Mouse (Mus musculus) ES-E14 (cell line): ENCODE measurements at regions not wholly inside any gene's neighbourhood (a gene's known extent, or its start where the extent isn't known, plus 50 kb on each side); places are given as distances from the start of the nearest gene placed in this dataset.

Experiments used
- DNase-seq: peaks from one replicate; pipeline ENCODE4 v3.0.0-alpha.2; 2013; ENCODE audit warnings: low read depth, low spot score
- H3K27ac ChIP-seq: 2 replicates; pipeline ENCODE4 v1.5.1; 2012; ENCODE audit warnings: low read depth, mild to moderate bottlenecking, low read length, moderate library complexity, mixed read lengths; ENCODE audit not compliant: poor library complexity, insufficient read depth, severe bottlenecking
- H3K36me3 ChIP-seq: 2 replicates; pipeline ENCODE4 v1.6.1; 2012; ENCODE audit warnings: mild to moderate bottlenecking, low read length, moderate library complexity, mixed read lengths; ENCODE audit not compliant: control insufficient read depth, poor library complexity, insufficient read depth, severe bottlenecking
- H3K4me1 ChIP-seq, 2 experiments: fragments of 150-350 bp in 1 of 2; sonication (generic) in 1 of 2; 2 replicates each; pipeline ENCODE4 v1.6.1; 2012; ENCODE audit warnings: low read length in 2 of 2, mild to moderate bottlenecking in 1 of 2, mixed read lengths in 1 of 2; ENCODE audit not compliant: control insufficient read depth in 2 of 2, insufficient read depth in 2 of 2, poor library complexity in 1 of 2
- H3K4me3 ChIP-seq, 2 experiments: fragments of 150-350 bp in 1 of 2; sonication (generic) in 1 of 2; 2 replicates each; pipeline ENCODE4 v1.5.1; 2012; ENCODE audit warnings: low read length in 2 of 2, low read depth in 1 of 2, mild to moderate bottlenecking in 1 of 2, mixed read lengths in 1 of 2; ENCODE audit not compliant: insufficient read depth in 1 of 2, poor library complexity in 1 of 2, severe bottlenecking in 1 of 2
- H3K9ac ChIP-seq: 2 replicates; pipeline ENCODE4 v1.6.1; 2012; ENCODE audit warnings: low read depth, mild to moderate bottlenecking, low read length, mixed read lengths; ENCODE audit not compliant: poor library complexity, insufficient read depth, severe bottlenecking
- H3K9me3 ChIP-seq: fragments of 150-350 bp; sonication (generic); 2 replicates; pipeline ENCODE4 v1.6.1; 2012; ENCODE audit warnings: low read depth, mild to moderate bottlenecking, low read length; ENCODE audit not compliant: control insufficient read depth, insufficient read depth
- CHD2 ChIP-seq: IDR thresholded peaks from 2 replicates; pipeline ENCODE4 v1.6.1; 2014; ENCODE audit warnings: mild to moderate bottlenecking, low read depth, low read length, inconsistent platforms
- HCFC1 ChIP-seq: IDR thresholded peaks from 2 replicates; pipeline ENCODE4 v1.6.1; 2012; ENCODE audit warnings: low read length, inconsistent platforms, borderline replicate concordance; ENCODE audit not compliant: insufficient read depth
- MAFK ChIP-seq: IDR thresholded peaks from 2 replicates; pipeline ENCODE4 v1.6.1; 2014; ENCODE audit warnings: mild to moderate bottlenecking, low read depth, low read length, inconsistent platforms; ENCODE audit not compliant: insufficient read depth
- ZC3H11A ChIP-seq: IDR thresholded peaks from 2 replicates; pipeline ENCODE4 v1.6.1; 2012; ENCODE audit warnings: low read depth, mild to moderate bottlenecking, inconsistent platforms, low read length, borderline replicate concordance
- ZNF384 ChIP-seq: IDR thresholded peaks from 2 replicates; pipeline ENCODE4 v1.6.1; 2012; ENCODE audit warnings: low read depth, low read length, inconsistent platforms
- in situ Hi-C, 2 experiments: fragments of 600-800 bp; cut with MboI; formaldehyde crosslinking; loops; one replicate each; pipeline ENCODE4 v1.15.1; 2025; ENCODE audit warnings: low sequenced_read_pairs in 2 of 2, inconsistent platforms in 1 of 2; ENCODE audit not compliant: unreplicated experiment in 2 of 2

GRCm38 (mm10) chr17:68975606-68976005, 99.9 kb upstream of the Epb41l3 start:
- no peaks in the 10 kb centered on the region for H3K9me3 ChIP-seq
- no peak overlapping the region for H3K27ac ChIP-seq
- no peaks in the 10 kb centered on the region for H3K36me3 ChIP-seq
- in situ Hi-C loops = no loop called here
- no peak overlapping the region for H3K4me3 ChIP-seq
- TF ChIP-seq ZNF384 (no peak), HCFC1 (no peak), CHD2 (no peak), ZC3H11A (no peak), MAFK (no peak)
- no peaks in the 10 kb centered on the region for H3K4me1 ChIP-seq
- H3K9ac ChIP-seq = no peak overlapping the region
- DNase-seq = no peak

GRCm38 (mm10) chr17:68978151-68978550, 97.3 kb upstream of the Epb41l3 start:
- in situ Hi-C loops = no loop called here
- Histone ChIP-seq H3K9me3 (no peaks in the 10 kb centered on the region), H3K36me3 (no peaks in the 10 kb centered on the region), H3K4me1 (no peaks in the 10 kb centered on the region), H3K27ac (no peak overlapping the region), H3K4me3 (no peak overlapping the region), H3K9ac (no peak overlapping the region)
- DNase-seq = no peak
- TF ChIP-seq ZC3H11A (no peak), CHD2 (no peak), ZNF384 (no peak), HCFC1 (no peak), MAFK (no peak)

DNA sequence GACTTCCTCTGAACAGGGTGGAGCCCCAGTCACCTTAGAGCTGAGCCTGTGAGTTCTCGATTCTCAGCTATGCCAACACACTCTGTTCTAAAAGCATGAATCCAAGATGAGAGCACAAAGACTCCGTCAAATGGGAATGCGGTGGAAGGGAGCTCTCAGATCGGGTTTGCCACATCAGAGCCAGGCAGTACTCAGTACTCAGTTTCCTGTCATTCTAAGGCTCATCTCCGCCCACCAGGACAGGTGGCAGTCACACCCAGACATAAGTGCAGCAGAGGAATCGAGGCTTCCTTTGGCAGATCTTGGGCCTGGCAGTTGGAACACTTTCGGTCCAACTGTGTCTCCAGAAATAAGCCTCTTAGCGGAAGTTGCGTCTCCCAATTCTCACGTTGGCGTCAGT, 94.4 kb upstream of the Epb41l3 start:
- DNase-seq = no peak
- Histone ChIP-seq H3K4me1 (no peaks in the 10 kb centered on the region), H3K4me3 (no peak overlapping the region), H3K27ac (no peak overlapping the region), H3K9me3 (no peaks in the 10 kb centered on the region), H3K36me3 (no peaks in the 10 kb centered on the region), H3K9ac (no peak overlapping the region)
- in situ Hi-C loops = no loop called here
- TF ChIP-seq ZNF384 = no peak
- TF ChIP-seq HCFC1 = no peak
- no peak for TF ChIP-seq ZC3H11A
- TF ChIP-seq CHD2 = no peak
- no peak for TF ChIP-seq MAFK

- in situ Hi-C loops = no loop called here
- Histone ChIP-seq H3K9me3 (no peaks in the 10 kb centered on the region), H3K9ac (no peak overlapping the region)
Measured at GRCm38 (mm10) chr17:68982094-68982493, 93.4 kb upstream of the Epb41l3 start.

DNA sequence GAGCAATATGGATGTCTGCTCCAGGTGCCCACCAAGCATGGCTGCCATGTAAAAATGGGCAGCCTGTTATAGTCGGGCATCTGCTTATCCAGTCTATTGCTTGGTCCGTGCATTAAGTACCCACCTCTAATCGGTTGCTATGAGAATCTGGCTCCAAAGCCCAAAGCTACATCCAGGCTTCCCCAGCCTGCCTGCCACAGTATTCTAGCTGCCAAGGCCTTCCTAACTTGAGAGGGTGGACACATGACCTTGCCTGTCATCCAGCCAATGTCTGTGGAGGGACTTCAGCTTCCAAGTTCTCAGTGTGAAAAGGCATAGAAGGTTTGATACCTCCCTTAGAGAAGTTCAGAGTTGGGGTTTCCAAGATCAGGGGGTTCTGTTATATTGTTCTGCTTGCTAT, 75.6 kb upstream of the Epb41l3 start:
- TF ChIP-seq ZNF384 = no peak
- no peak for TF ChIP-seq ZC3H11A
- TF ChIP-seq CHD2 = no peak
- no peak for TF ChIP-seq MAFK
- no peak for TF ChIP-seq HCFC1
- no peak overlapping the region for H3K9ac ChIP-seq
- in situ Hi-C loops = no loop called here

More at GRCm38 (mm10) chr17:68982094-68982493, 93.4 kb upstream of the Epb41l3 start:
- H3K36me3 ChIP-seq = no peaks in the 10 kb centered on the region
- DNase-seq = no peak
- H3K27ac ChIP-seq = no peak overlapping the region
- no peak overlapping the region for H3K4me3 ChIP-seq
- TF ChIP-seq MAFK (no peak), ZC3H11A (no peak), HCFC1 (no peak), ZNF384 (no peak), CHD2 (no peak)
- no peaks in the 10 kb centered on the region for H3K4me1 ChIP-seq

More for the DNA sequence above, 75.6 kb upstream of the Epb41l3 start:
- no peaks in the 10 kb centered on the region for H3K9me3 ChIP-seq
- H3K36me3 ChIP-seq = no peaks in the 10 kb centered on the region
- no peak overlapping the region for H3K4me3 ChIP-seq
- DNase-seq = no peak
- H3K4me1 ChIP-seq = no peaks in the 10 kb centered on the region
- H3K27ac ChIP-seq = no peak overlapping the region
